Mouse (Mus musculus): ENCODE results near the gene Dapk2.

GRCm38 (mm10) chr9:66201665-66202064 lies 43.6 kb downstream of the Dapk2 start:
- TF ChIP-seq CTCF (conservative IDR thresholded peaks at IDR 0.05; ENCODE audit: insufficient read depth, insufficient read length, low read depth, low read length) (no peak), POLR2A (IDR thresholded peaks at IDR 0.05; ENCODE audit: low read depth, low read length) (no peak)
